Mouse (Mus musculus): ENCODE measurements around the gene Gas2l3. TPM values are rescaled to one million over a fixed set of nuclear protein-coding genes. Genes with fewer than 3 reads are reported as not detected.

Gene Gas2l3
- polyA plus RNA-seq, 2 experiments = 5.9 to 11.3 TPM

DNA sequence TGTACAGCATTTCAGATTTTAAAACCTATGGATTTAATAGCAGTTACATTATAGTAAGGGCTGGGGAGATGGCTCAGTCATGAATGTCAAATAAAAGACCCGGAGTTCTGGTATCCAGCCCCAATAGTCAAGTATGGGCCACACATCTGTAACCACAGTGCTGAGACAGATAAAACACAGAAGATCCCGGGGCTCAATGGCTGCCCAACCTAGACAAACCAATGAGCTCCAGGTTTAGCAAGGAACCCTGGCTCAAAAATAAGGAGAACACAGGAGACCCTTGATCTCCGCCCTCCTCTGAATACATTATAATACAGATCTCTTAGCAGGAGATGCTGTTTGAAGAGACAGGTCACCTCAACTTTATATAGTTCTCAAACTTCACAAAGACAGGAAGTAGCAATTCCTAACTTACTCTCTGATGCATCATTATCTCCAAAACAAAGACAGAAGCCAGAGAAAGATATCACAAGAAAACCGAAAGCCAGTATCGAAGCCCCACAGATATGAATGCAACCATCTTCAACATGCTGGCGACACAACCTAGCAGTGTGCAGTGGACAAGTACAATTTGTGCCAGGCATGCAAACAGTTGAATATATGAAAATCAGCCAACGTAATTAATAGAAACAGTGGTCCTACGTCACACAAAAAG, 21.1 kb downstream of the Gas2l3 start:
- H3K27ac ChIP-seq (replicated peaks; ENCODE audit: low read depth, low read length) = no peak overlapping the region
- WGBS = 92% methylated on average over 8 of the region's 8 CpGs
- H3K9ac ChIP-seq (ENCODE audit: low read depth, low read length, severe bottlenecking) = no peak overlapping the region
- no peak overlapping the region for H3K4me3 ChIP-seq (replicated peaks; ENCODE audit: low read length)
- H3K4me1 ChIP-seq (ENCODE audit: control insufficient read depth, insufficient read depth, low read length) = no peaks in the 10 kb centered on the region
- H3K27me3 ChIP-seq (ENCODE audit: control insufficient read depth, insufficient read depth, low read length) = no peaks in the 10 kb centered on the region
- DNase-seq (ENCODE audit: low spot score) (no peak), ATAC-seq (ENCODE audit: low FRiP score, low read depth) (no peak)
- no peak overlapping the region for H3K4me2 ChIP-seq (replicated peaks; ENCODE audit: low read depth, low read length, severe bottlenecking)
- H3K9me3 ChIP-seq (ENCODE audit: control insufficient read depth, low read length) = no peaks in the 10 kb centered on the region
- H3K36me3 ChIP-seq (ENCODE audit: control insufficient read depth, insufficient read depth, low read length) = peaks cover 33% of the 10 kb centered on the region
- no peak for TF ChIP-seq POLR2A (IDR thresholded peaks at IDR 0.05; ENCODE audit: borderline replicate concordance, extremely low read depth, insufficient read depth, insufficient read length)

DNA sequence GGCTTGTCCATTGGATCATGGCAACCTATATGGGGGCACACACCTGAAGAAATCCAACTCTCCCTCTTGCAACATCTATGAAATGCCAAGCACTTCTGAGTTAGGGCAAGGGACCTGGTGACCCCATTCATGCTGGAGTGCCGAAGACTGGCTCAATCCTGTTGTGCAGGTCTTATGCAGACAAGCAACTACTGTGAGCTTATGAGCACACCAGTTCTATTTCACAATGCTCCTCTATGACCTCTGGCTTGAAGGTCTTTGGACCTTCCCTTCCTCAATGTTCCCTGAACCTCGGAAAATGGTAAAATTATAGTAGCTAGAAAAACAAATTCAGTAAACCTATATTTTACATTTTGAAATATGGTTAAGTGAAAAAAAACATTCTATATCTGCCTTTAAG, 25.8 kb downstream of the Gas2l3 start:
- no peak for ATAC-seq (ENCODE audit: low FRiP score, low read depth)

DNA sequence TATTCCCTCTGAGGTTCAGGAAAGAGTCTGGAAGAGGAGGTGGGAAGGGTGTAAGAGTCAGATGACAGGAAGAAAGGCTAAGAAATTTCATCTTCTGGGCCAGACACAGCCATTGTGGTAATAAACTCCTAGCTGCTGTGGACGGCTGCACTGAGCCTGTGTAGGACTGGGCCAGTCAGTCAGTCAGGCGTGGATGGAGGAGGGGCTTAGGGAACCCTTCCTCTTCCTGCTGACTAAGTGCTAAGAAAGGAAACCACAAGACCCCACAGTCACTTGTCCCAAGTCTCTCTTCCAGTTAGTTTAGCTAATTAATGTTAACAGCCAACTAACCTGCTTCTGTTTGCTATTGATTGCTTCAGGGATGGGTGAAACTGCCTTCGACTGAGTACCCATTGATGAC, 28.3 kb downstream of the Gas2l3 start:
- no peak for DNase-seq (ENCODE audit: low spot score)
- no peak overlapping the region for H3K9ac ChIP-seq (ENCODE audit: low read depth, low read length, severe bottlenecking)
- WGBS = 57% methylated on average over 3 of the region's 3 CpGs
- peaks cover 44% of the 10 kb centered on the region for H3K36me3 ChIP-seq (ENCODE audit: control insufficient read depth, insufficient read depth, low read length)
- H3K4me1 ChIP-seq (ENCODE audit: control insufficient read depth, insufficient read depth, low read length) = no peaks in the 10 kb centered on the region
- no peak for TF ChIP-seq POLR2A (IDR thresholded peaks at IDR 0.05; ENCODE audit: borderline replicate concordance, extremely low read depth, insufficient read depth, insufficient read length)
- no peak overlapping the region for H3K4me2 ChIP-seq (replicated peaks; ENCODE audit: low read depth, low read length, severe bottlenecking)
- no peak overlapping the region for H3K4me3 ChIP-seq (replicated peaks; ENCODE audit: low read length)
- no peak overlapping the region for H3K27ac ChIP-seq (replicated peaks; ENCODE audit: low read depth, low read length)
- H3K27me3 ChIP-seq (ENCODE audit: control insufficient read depth, insufficient read depth, low read length) = no peaks in the 10 kb centered on the region
- no peak for ATAC-seq (ENCODE audit: low FRiP score, low read depth)
- no peaks in the 10 kb centered on the region for H3K9me3 ChIP-seq (ENCODE audit: control insufficient read depth, low read length)

More for the DNA sequence above, 25.8 kb downstream of the Gas2l3 start:
- no peak for DNase-seq (ENCODE audit: low spot score)
- no peaks in the 10 kb centered on the region for H3K4me1 ChIP-seq (ENCODE audit: control insufficient read depth, insufficient read depth, low read length)
- 89% methylated on average over 2 of the region's 2 CpGs for WGBS
- H3K27me3 ChIP-seq (ENCODE audit: control insufficient read depth, insufficient read depth, low read length) = no peaks in the 10 kb centered on the region
- no peak for TF ChIP-seq POLR2A (IDR thresholded peaks at IDR 0.05; ENCODE audit: borderline replicate concordance, extremely low read depth, insufficient read depth, insufficient read length)
- H3K36me3 ChIP-seq (ENCODE audit: control insufficient read depth, insufficient read depth, low read length) = peaks cover 42% of the 10 kb centered on the region
- H3K27ac ChIP-seq (replicated peaks; ENCODE audit: low read depth, low read length) = no peak overlapping the region
- no peak overlapping the region for H3K4me2 ChIP-seq (replicated peaks; ENCODE audit: low read depth, low read length, severe bottlenecking)
- H3K9me3 ChIP-seq (ENCODE audit: control insufficient read depth, low read length) = no peaks in the 10 kb centered on the region
- no peak overlapping the region for H3K4me3 ChIP-seq (replicated peaks; ENCODE audit: low read length)
- no peak overlapping the region for H3K9ac ChIP-seq (ENCODE audit: low read depth, low read length, severe bottlenecking)

DNA sequence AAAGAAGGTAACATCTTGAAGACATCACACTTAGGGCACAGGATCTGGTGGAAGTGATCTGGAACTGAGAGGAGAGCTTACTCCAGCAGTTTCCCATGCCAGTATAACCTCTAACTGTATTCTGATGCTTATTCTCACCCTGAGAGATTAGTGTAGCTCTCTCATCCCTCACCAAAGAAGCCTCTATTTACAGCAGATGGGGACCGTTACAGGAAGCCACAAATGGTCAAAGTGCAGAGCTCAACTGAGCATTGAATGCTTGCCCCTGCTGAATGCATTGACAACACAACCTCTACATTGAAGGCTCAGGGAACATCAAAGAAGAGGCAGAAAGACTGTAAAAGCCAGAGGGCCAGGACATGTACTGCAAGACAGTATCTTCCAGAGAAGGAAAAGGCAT, 36.2 kb downstream of the Gas2l3 start:
- no peak overlapping the region for H3K4me2 ChIP-seq (replicated peaks; ENCODE audit: low read depth, low read length, severe bottlenecking)
- no peaks in the 10 kb centered on the region for H3K9me3 ChIP-seq (ENCODE audit: control insufficient read depth, low read length)
- WGBS = 8% methylated on average over 1 of the region's 1 CpGs
- no peaks in the 10 kb centered on the region for H3K27me3 ChIP-seq (ENCODE audit: control insufficient read depth, insufficient read depth, low read length)
- peaks cover 11% of the 10 kb centered on the region for H3K36me3 ChIP-seq (ENCODE audit: control insufficient read depth, insufficient read depth, low read length)
- H3K4me1 ChIP-seq (ENCODE audit: control insufficient read depth, insufficient read depth, low read length) = no peaks in the 10 kb centered on the region
- H3K27ac ChIP-seq (replicated peaks; ENCODE audit: low read depth, low read length) = no peak overlapping the region
- H3K4me3 ChIP-seq (replicated peaks; ENCODE audit: low read length) = no peak overlapping the region
- ATAC-seq (ENCODE audit: low FRiP score, low read depth) = no peak
- no peak overlapping the region for H3K9ac ChIP-seq (ENCODE audit: low read depth, low read length, severe bottlenecking)
- DNase-seq (ENCODE audit: low spot score) = no peak
- no peak for TF ChIP-seq POLR2A (IDR thresholded peaks at IDR 0.05; ENCODE audit: borderline replicate concordance, extremely low read depth, insufficient read depth, insufficient read length)

DNA sequence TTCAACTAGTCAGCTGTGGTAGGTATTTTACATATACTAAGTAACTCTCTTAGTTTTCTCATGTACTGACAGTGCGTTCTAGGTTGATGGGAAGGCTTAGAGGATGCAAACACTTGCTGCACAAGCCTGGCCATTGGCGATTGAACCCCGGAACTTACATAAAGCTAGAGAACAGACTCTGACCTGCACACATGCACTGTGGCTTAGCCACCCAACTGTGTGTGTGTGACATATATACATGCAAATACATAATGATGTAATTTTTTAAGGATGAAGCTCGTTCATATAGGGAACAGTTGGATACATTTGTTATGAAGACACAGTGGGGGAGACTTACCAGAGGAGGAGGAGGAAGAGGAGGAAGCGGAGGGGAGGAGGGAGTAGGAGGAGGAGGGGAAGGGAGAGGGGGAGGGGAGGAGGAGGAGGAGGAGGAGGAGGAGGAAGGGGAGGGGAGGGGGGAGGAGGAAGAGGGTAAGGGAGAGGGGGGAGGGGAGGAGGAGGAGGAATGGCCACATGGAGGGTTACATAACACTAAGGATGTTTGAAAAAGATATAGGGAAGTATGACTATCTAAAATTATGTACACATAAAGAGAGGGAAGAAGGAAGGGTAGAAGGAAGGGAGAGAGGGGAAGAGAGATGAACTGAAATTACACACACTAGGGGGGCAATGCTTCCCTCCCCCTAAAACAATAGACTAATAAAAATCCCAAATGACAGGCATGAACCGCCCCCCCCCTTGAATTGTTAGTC, 36.9 kb downstream of the Gas2l3 start:
- 78% methylated on average over 5 of the region's 6 CpGs for WGBS
- H3K9ac ChIP-seq (ENCODE audit: low read depth, low read length, severe bottlenecking) = no peak overlapping the region
- no peak for TF ChIP-seq POLR2A (IDR thresholded peaks at IDR 0.05; ENCODE audit: borderline replicate concordance, extremely low read depth, insufficient read depth, insufficient read length)

More for the DNA sequence above, 36.9 kb downstream of the Gas2l3 start:
- Histone ChIP-seq H3K36me3 (ENCODE audit: control insufficient read depth, insufficient read depth, low read length) (peaks cover 9% of the 10 kb centered on the region; the same call in 1 of the 2 replicates), H3K4me2 (replicated peaks; ENCODE audit: low read depth, low read length, severe bottlenecking) (no peak overlapping the region), H3K4me1 (ENCODE audit: control insufficient read depth, insufficient read depth, low read length) (no peaks in the 10 kb centered on the region), H3K27ac (replicated peaks; ENCODE audit: low read depth, low read length) (no peak overlapping the region), H3K4me3 (replicated peaks; ENCODE audit: low read length) (no peak overlapping the region), H3K27me3 (ENCODE audit: control insufficient read depth, insufficient read depth, low read length) (no peaks in the 10 kb centered on the region), H3K9me3 (ENCODE audit: control insufficient read depth, low read length) (no peaks in the 10 kb centered on the region)
- DNase-seq (ENCODE audit: low spot score) (no peak), ATAC-seq (ENCODE audit: low FRiP score, low read depth) (no peak)

All from limb, embryonic 14.5 days (tissue).